Mouse (Mus musculus): ENCODE data around the gene Sorcs2. TPM values are rescaled to one million over a fixed set of nuclear protein-coding genes. Genes with fewer than 3 reads are reported as not detected.

Sorcs2 gene
- total and polyA plus RNA-seq, 2 experiments from 2014 or later = 12.4 to 50.3 TPM

DNA sequence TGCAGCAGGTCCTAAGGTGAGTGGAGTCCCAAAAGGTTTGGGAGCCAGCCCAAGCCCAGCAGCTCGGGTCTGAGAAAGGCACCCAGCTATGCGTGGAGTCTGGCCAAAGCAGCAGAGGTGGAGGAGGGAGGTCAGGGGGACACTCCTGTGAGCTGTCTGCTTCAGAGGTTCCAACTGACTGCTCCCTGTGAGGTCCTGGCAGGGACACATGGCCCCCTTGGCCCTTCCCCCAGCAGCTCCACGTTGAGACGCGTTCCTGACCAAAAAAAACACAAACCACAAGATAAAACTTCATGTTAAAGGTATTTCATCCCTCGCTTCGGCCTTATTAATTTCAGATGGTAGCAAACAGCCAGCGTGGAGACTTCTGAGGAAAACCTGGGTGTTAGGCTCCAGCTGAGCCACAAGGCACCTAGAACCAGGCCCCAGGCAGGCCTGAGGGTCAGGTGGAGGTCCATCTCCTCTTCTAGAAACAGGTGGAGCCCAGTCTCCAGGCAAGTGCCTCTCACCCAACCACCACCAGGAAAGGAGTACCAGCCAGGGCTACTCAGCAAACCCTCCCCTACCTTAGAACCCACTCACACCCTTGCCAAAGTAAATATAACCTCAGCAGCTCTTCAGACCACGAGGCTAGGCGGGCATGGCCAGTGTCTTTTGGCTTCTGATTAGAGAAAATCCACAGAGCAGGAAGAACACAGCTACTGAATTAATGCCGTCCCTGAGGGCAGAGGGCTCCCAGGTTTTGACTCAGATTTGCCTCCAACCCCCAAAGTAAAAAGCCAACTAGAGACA is 104.6 kb downstream of the Sorcs2 start:
- Histone ChIP-seq H3K4me2 (ENCODE audit: low read depth, low read length) (no peak overlapping the region), H3K27ac (no peak overlapping the region), H3K27me3 (ENCODE audit: insufficient read depth, low read length) (no peaks in the 10 kb centered on the region), H3K4me3 (ENCODE audit: low read length) (no peak overlapping the region), H3K9me3 (ENCODE audit: low read length) (no peaks in the 10 kb centered on the region), H3K36me3 (ENCODE audit: insufficient read depth, low read length) (no peaks in the 10 kb centered on the region), H3K4me1 (ENCODE audit: insufficient read depth, low read length) (no peaks in the 10 kb centered on the region; the same call in 1 of the 2 replicates), H3K9ac (replicated peaks; ENCODE audit: low read length) (no peak overlapping the region)
- WGBS = 68% methylated on average over 11 of the region's 11 CpGs
- TF ChIP-seq CTCF (IDR thresholded peaks at IDR 0.05; ENCODE audit: low read depth) = no peak
- ATAC-seq (no peak), DNase-seq (ENCODE audit: low spot score) (no peak)

- H3K27me3 ChIP-seq (ENCODE audit: insufficient read depth, low read length) = no peaks in the 10 kb centered on the region
These were observed 105.6 kb downstream of the Sorcs2 start for GRCm38 (mm10) chr5:36292321-36292720.

GRCm38 (mm10) chr5:36291191-36291590 is 106.7 kb downstream of the Sorcs2 start:
- TF ChIP-seq CTCF (IDR thresholded peaks at IDR 0.05; ENCODE audit: low read depth) = peak; percentile 29; the same call in 1 of the 2 replicates
- no peak overlapping the region for H3K9ac ChIP-seq (replicated peaks; ENCODE audit: low read length)
- no peak overlapping the region for H3K27ac ChIP-seq
- H3K4me1 ChIP-seq (ENCODE audit: insufficient read depth, low read length) = no peaks in the 10 kb centered on the region; the same call in 1 of the 2 replicates
- no peaks in the 10 kb centered on the region for H3K27me3 ChIP-seq (ENCODE audit: insufficient read depth, low read length)
- H3K9me3 ChIP-seq (ENCODE audit: low read length) = no peaks in the 10 kb centered on the region
- ATAC-seq (no peak), DNase-seq (ENCODE audit: low spot score) (no peak)
- 64% methylated on average over 5 of the region's 5 CpGs for WGBS
- no peak overlapping the region for H3K4me2 ChIP-seq (ENCODE audit: low read depth, low read length)
- no peak overlapping the region for H3K4me3 ChIP-seq (ENCODE audit: low read length)
- no peaks in the 10 kb centered on the region for H3K36me3 ChIP-seq (ENCODE audit: insufficient read depth, low read length)

More at GRCm38 (mm10) chr5:36292321-36292720, 105.6 kb downstream of the Sorcs2 start:
- Histone ChIP-seq H3K4me1 (ENCODE audit: insufficient read depth, low read length) (no peaks in the 10 kb centered on the region; the same call in 1 of the 2 replicates), H3K27ac (no peak overlapping the region), H3K4me2 (ENCODE audit: low read depth, low read length) (no peak overlapping the region), H3K9me3 (ENCODE audit: low read length) (no peaks in the 10 kb centered on the region), H3K36me3 (ENCODE audit: insufficient read depth, low read length) (no peaks in the 10 kb centered on the region), H3K4me3 (ENCODE audit: low read length) (no peak overlapping the region), H3K9ac (replicated peaks; ENCODE audit: low read length) (no peak overlapping the region)
- TF ChIP-seq CTCF (IDR thresholded peaks at IDR 0.05; ENCODE audit: low read depth) = no peak
- DNase-seq (ENCODE audit: low spot score) = no peak
- WGBS = 80% methylated on average over 9 of the region's 9 CpGs
- ATAC-seq = no peak

- no peak overlapping the region for H3K27ac ChIP-seq
- DNase-seq (ENCODE audit: low spot score) = no peak
- 43% methylated on average over 10 of the region's 10 CpGs for WGBS
These were observed 112.5 kb downstream of the Sorcs2 start for GRCm38 (mm10) chr5:36285405-36285804.

DNA sequence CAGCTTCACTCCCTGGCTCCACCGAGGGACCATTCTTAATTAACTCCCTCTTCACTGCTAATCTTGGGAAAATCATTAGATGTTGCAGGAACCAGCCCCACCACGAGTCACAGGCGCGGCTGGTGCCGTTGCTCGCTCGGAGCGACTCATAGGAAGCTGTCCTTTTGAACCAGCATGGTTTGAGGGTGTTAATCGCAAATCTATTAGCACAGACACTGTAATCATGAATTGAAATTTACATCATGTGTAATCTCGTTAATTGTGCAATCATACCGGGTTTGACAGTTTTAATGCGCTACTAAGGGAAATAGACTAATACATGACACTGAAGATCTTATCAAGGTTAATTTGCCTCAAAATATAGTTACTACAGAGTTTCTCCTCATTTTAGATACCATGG is 118.0 kb downstream of the Sorcs2 start:
- Histone ChIP-seq H3K27me3 (ENCODE audit: insufficient read depth, low read length) (no peaks in the 10 kb centered on the region), H3K4me2 (ENCODE audit: low read depth, low read length) (no peak overlapping the region), H3K9me3 (ENCODE audit: low read length) (no peaks in the 10 kb centered on the region), H3K9ac (replicated peaks; ENCODE audit: low read length) (no peak overlapping the region), H3K36me3 (ENCODE audit: insufficient read depth, low read length) (no peaks in the 10 kb centered on the region), H3K27ac (no peak overlapping the region), H3K4me3 (ENCODE audit: low read length) (no peak overlapping the region), H3K4me1 (ENCODE audit: insufficient read depth, low read length) (no peaks in the 10 kb centered on the region)
- WGBS = 59% methylated on average over 12 of the region's 12 CpGs
- TF ChIP-seq CTCF (IDR thresholded peaks at IDR 0.05; ENCODE audit: low read depth) = no peak
- DNase-seq (ENCODE audit: low spot score) (peak; percentile 30), ATAC-seq (no peak)

More at GRCm38 (mm10) chr5:36285405-36285804, 112.5 kb downstream of the Sorcs2 start:
- Histone ChIP-seq H3K4me3 (ENCODE audit: low read length) (no peak overlapping the region), H3K4me2 (ENCODE audit: low read depth, low read length) (no peak overlapping the region), H3K4me1 (ENCODE audit: insufficient read depth, low read length) (no peaks in the 10 kb centered on the region), H3K27me3 (ENCODE audit: insufficient read depth, low read length) (no peaks in the 10 kb centered on the region), H3K36me3 (ENCODE audit: insufficient read depth, low read length) (no peaks in the 10 kb centered on the region), H3K9me3 (ENCODE audit: low read length) (no peaks in the 10 kb centered on the region), H3K9ac (replicated peaks; ENCODE audit: low read length) (no peak overlapping the region)
- 0 out of 2 replicates have a peak, but pooled peaks have one; percentile 6 for ATAC-seq
- no peak for TF ChIP-seq CTCF (IDR thresholded peaks at IDR 0.05; ENCODE audit: low read depth)

DNA sequence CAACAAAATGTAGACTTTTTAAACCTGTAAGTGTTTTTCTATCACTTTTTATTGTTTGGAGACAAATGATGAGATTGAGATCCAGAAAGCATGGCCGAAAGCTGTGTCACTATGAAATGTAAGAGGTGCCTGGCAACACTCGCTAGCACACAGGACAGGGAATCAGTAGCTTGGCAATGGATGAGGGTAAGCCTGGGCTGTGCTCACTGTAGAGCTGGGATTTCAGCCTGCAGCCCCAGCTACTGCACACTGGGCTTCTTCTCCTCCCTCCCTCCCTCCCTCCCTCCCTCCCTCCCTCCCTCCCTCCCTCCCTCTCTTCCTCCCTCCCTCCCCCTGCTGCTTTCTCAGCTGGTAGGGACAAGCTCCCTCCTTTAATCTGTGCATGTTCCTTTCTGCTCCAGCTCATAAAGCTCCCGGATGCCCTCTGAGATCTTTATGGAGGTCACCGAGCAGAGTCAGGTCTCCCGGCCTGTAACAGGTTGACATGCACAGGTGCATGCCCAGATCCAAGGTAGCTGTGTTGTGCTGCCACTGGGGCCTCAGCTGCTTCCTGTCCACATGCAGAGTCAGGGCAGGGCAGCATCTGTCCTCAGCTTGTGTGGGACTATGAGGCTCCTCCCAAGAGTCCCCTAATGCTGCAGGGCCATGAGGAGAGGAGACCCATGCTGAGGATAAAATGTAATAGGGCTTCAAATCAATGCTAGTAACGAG is 123.1 kb downstream of the Sorcs2 start:
- Histone ChIP-seq H3K36me3 (ENCODE audit: insufficient read depth, low read length) (no peaks in the 10 kb centered on the region), H3K27me3 (ENCODE audit: insufficient read depth, low read length) (no peaks in the 10 kb centered on the region), H3K4me2 (ENCODE audit: low read depth, low read length) (no peak overlapping the region), H3K4me3 (ENCODE audit: low read length) (no peak overlapping the region), H3K9ac (replicated peaks; ENCODE audit: low read length) (no peak overlapping the region), H3K27ac (no peak overlapping the region), H3K4me1 (ENCODE audit: insufficient read depth, low read length) (no peaks in the 10 kb centered on the region), H3K9me3 (ENCODE audit: low read length) (no peaks in the 10 kb centered on the region)
- 52% methylated on average over 6 of the region's 6 CpGs for WGBS
- DNase-seq (ENCODE audit: low spot score) (no peak), ATAC-seq (peak; percentile 48; the same call in 1 of the 2 replicates)
- no peak for TF ChIP-seq CTCF (IDR thresholded peaks at IDR 0.05; ENCODE audit: low read depth)
